Mouse (Mus musculus): ENCODE results near the gene Olfr1209.

GRCm38 (mm10) chr2:88915057-88915456 lies at the start of gene Olfr1209:
- no peak for TF ChIP-seq GATA1 (IDR thresholded peaks at IDR 0.05; ENCODE audit: borderline replicate concordance, low read length)
- no peak for TF ChIP-seq FLI1 (IDR thresholded peaks at IDR 0.05; ENCODE audit: low read length)

All from megakaryocyte, embryonic 14.5 days (primary cell).